Mouse (Mus musculus) midbrain, embryonic 15.5 days (tissue): ENCODE measurements around the gene Ptgr2. TPM values are rescaled to one million over a fixed set of nuclear protein-coding genes. Genes with fewer than 3 reads are reported as not detected.

Experiments
- polyA plus RNA-seq: library from polyadenylated mRNA; unstranded; fragments of >200 nt; fragmentation: Nextera tagmentation; extraction: Ambion mirVana; gene quantifications from 2 replicates; pipeline ENCODE4 v1.2.1, GENCODE M21; 2015

Ptgr2 gene
- polyA plus RNA-seq, 1 experiment from 2014 or later: 16.6 TPM

Other genes starting within 250 kb of the Ptgr2 start
- 0.27 and 0.71 TPM in 2 replicates for gene Acot4, start 246.9 kb upstream of the Ptgr2 start, polyA plus RNA-seq
- gene Gm49366, start 246.3 kb upstream of the Ptgr2 start, polyA plus RNA-seq: not detected in 2 replicates
- 0.96 and 2.4 TPM in 2 replicates for gene Acot3, start 233.1 kb upstream of the Ptgr2 start, polyA plus RNA-seq
- gene Acot5, start 215.9 kb upstream of the Ptgr2 start, polyA plus RNA-seq: 0.13 and 0.15 TPM in 2 replicates
- gene Acot6, start 184.6 kb upstream of the Ptgr2 start, polyA plus RNA-seq: 1.1 and 1.3 TPM in 2 replicates
- gene Dnal1, start 170.9 kb upstream of the Ptgr2 start, polyA plus RNA-seq: 8.2 and 10.8 TPM in 2 replicates
- 6.5 and 7.7 TPM in 2 replicates for gene Pnma1, start 136.7 kb upstream of the Ptgr2 start, polyA plus RNA-seq
- 4.3 and 4.4 TPM in 2 replicates for gene Elmsan1, start 66.4 kb upstream of the Ptgr2 start, polyA plus RNA-seq
- gene Zfp410, start 31.6 kb downstream of the Ptgr2 start, polyA plus RNA-seq: 72.6 and 78.3 TPM in 2 replicates
- gene Coq6, start 76.4 kb downstream of the Ptgr2 start, polyA plus RNA-seq: 46.2 and 47.5 TPM in 2 replicates
- gene Fam161b, start 76.6 kb downstream of the Ptgr2 start, polyA plus RNA-seq: 19.1 and 21.5 TPM in 2 replicates
- 11.2 and 12.1 TPM in 2 replicates for gene Entpd5, start 123.8 kb downstream of the Ptgr2 start, polyA plus RNA-seq
- gene Bbof1, start 123.8 kb downstream of the Ptgr2 start, polyA plus RNA-seq: 3.4 and 4.9 TPM in 2 replicates
- gene Rnf113a2, start 132.0 kb downstream of the Ptgr2 start, polyA plus RNA-seq: 22.7 and 23.0 TPM in 2 replicates
- gene Aldh6a1, start 165.8 kb downstream of the Ptgr2 start, polyA plus RNA-seq: 29.7 and 30.8 TPM in 2 replicates
- 33.7 and 35.1 TPM in 2 replicates for gene Lin52, start 166.2 kb downstream of the Ptgr2 start, polyA plus RNA-seq